In the genomic region with DNA sequence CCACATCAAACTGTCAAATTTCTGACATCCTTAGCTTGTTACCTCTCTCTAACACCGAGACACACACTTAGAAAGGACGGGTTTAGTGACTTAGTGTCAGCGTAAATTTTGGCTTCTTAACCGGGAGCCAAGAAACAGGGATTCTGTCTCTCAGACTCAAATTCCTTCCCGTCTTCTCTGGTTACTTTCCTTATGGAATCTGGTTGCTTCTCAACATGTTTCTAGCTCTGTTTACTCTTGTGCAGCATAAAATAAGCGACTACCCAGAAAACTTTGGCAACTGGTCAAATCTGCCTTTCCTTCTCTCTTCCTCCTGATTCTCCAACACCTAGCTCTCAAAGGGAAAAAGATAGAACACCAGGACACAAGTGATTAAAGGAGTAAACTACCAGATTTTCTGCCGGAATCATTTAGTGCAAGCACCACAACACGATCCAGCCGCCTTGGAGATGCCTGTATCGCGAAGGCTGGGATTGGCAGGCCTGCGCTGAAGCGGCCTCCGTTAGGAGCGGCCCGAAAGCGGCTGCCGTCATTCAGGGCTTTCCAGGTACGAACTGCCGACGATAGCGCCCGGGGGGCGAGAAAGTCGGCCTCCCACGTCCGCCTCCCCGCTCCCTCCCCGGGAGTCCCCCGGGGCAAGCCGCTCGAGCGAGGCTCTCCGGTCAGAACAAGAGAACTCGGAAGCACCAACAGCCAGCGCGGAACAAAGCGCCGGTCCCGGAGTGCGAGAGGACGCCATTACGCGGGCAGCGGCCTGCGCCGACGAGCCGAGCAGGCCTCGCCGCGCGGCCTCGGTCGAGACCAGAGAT, we compare ENCODE assay signal across 8 mouse cellular contexts. TPM values are rescaled to one million over a fixed set of nuclear protein-coding genes. Genes with fewer than 3 reads are reported as not detected.
DNase-seq lines count a peak whose midpoint lies in the region; ATAC-seq and TF ChIP-seq lines count a peak whose summit lies in the region.

No protein-coding gene starts in this region.

- H3K4me2 ChIP-seq in heart, embryonic 16.5 days (ENCODE audit: low read depth, low read length) = peak overlapping the region; percentile 75
- H3K4me2 ChIP-seq in liver, postnatal 0 days (ENCODE audit: low read depth, low read length) = peak overlapping the region; percentile 79
- peak overlapping the region; percentile 77 for H3K4me2 ChIP-seq in stomach, postnatal 0 days (replicated peaks; ENCODE audit: low read depth)

- peak overlapping the region; percentile 100 for H3K27ac ChIP-seq in gastrocnemius, adult 2 months
- peak overlapping the region; percentile 68 for H3K27ac ChIP-seq in thymus, adult 2 months (ENCODE audit: control insufficient read depth, insufficient read depth, low read length)
- H3K27ac ChIP-seq in heart, embryonic 16.5 days (ENCODE audit: low read length) = peak overlapping the region; percentile 94
- H3K27ac ChIP-seq in liver, postnatal 0 days (ENCODE audit: low read depth) = peak overlapping the region; percentile 99
- peak overlapping the region; percentile 98 for H3K27ac ChIP-seq in stomach, postnatal 0 days (replicated peaks)

- ATAC-seq in heart, embryonic 16.5 days (replicated peaks; ENCODE audit: extremely low read depth, insufficient read depth, low FRiP score) = peak; percentile 34
- peak; percentile 57 for ATAC-seq in liver, postnatal 0 days
- peak; percentile 59 for ATAC-seq in stomach, postnatal 0 days (ENCODE audit: low FRiP score, low TSS enrichment)

- peak overlapping the region; percentile 77 for H3K4me3 ChIP-seq in gastrocnemius, adult 2 months
- H3K4me3 ChIP-seq in thymus, adult 2 months (ENCODE audit: control insufficient read depth, insufficient read depth, low read length) = peak overlapping the region; percentile 68
- H3K4me3 ChIP-seq in heart, embryonic 16.5 days (ENCODE audit: low read length) = peak overlapping the region; percentile 78
- H3K4me3 ChIP-seq in liver, postnatal 0 days (ENCODE audit: low read depth, low read length) = peak overlapping the region; percentile 96
- H3K4me3 ChIP-seq in stomach, postnatal 0 days (ENCODE audit: low read depth, low read length) = peak overlapping the region; percentile 99

- no peaks in the 10 kb centered on the region for H3K36me3 ChIP-seq in thymus, adult 2 months (ENCODE audit: control insufficient read depth, insufficient read depth, low read length)
- H3K36me3 ChIP-seq in heart, embryonic 16.5 days (ENCODE audit: control insufficient read depth, insufficient read depth) = no peaks in the 10 kb centered on the region
- H3K36me3 ChIP-seq in liver, postnatal 0 days (replicated peaks; ENCODE audit: insufficient read depth, low read length) = 0 out of 2 replicates have a peak, but pooled peaks cover 4% of the 10 kb centered on the region
- H3K36me3 ChIP-seq in stomach, postnatal 0 days (ENCODE audit: control insufficient read depth, insufficient read depth, low read length) = no peaks in the 10 kb centered on the region

- H3K9ac ChIP-seq in heart, embryonic 16.5 days (ENCODE audit: low read length) = peak overlapping the region; percentile 99
- peak overlapping the region; percentile 100 for H3K9ac ChIP-seq in liver, postnatal 0 days (replicated peaks)
- H3K9ac ChIP-seq in stomach, postnatal 0 days (ENCODE audit: low read length) = peak overlapping the region; percentile 99

- WGBS in thymus, adult 2 months = under 1% methylated on average over 55 of the region's 55 CpGs
- WGBS in heart, embryonic 16.5 days = under 1% methylated on average over 55 of the region's 55 CpGs
- under 1% methylated on average over 55 of the region's 55 CpGs for WGBS in liver, postnatal 0 days (ENCODE audit: insufficient replicate concordance)
- under 1% methylated on average over 55 of the region's 55 CpGs for WGBS in stomach, postnatal 0 days

- no peaks in the 10 kb centered on the region for H3K27me3 ChIP-seq in thymus, adult 2 months (ENCODE audit: control insufficient read depth, insufficient read depth, low read length)
- H3K27me3 ChIP-seq in heart, embryonic 16.5 days (ENCODE audit: control insufficient read depth, insufficient read depth, low read length) = no peaks in the 10 kb centered on the region
- no peaks in the 10 kb centered on the region for H3K27me3 ChIP-seq in liver, postnatal 0 days (ENCODE audit: insufficient read depth, low read length)
- H3K27me3 ChIP-seq in stomach, postnatal 0 days (ENCODE audit: control insufficient read depth, insufficient read depth, low read length) = no peaks in the 10 kb centered on the region

- no peak; the same call in 1 of the 2 replicates for TF ChIP-seq EP300 in liver, postnatal 0 days (IDR thresholded peaks at IDR 0.05; ENCODE audit: low read depth)
- no peak for TF ChIP-seq EP300 in stomach, postnatal 0 days (optimal IDR thresholded peaks at IDR 0.05)

- TF ChIP-seq POLR2A in thymus, adult 2 months (IDR thresholded peaks at IDR 0.05; ENCODE audit: control insufficient read depth, extremely low read depth, insufficient read depth, low read length, poor library complexity) = no peak

- peaks cover 9% of the 10 kb centered on the region for H3K4me1 ChIP-seq in thymus, adult 2 months (replicated peaks; ENCODE audit: control insufficient read depth, insufficient read depth, low read length)
- H3K4me1 ChIP-seq in heart, embryonic 16.5 days (ENCODE audit: control insufficient read depth, insufficient read depth, low read length) = peaks cover 14% of the 10 kb centered on the region
- H3K4me1 ChIP-seq in liver, postnatal 0 days (ENCODE audit: insufficient read depth) = peaks cover 34% of the 10 kb centered on the region
- H3K4me1 ChIP-seq in stomach, postnatal 0 days (replicated peaks; ENCODE audit: control insufficient read depth, insufficient read depth) = no peaks in the 10 kb centered on the region

- no peaks in the 10 kb centered on the region for H3K9me3 ChIP-seq in heart, embryonic 16.5 days (replicated peaks; ENCODE audit: control insufficient read depth, low read length)
- no peaks in the 10 kb centered on the region for H3K9me3 ChIP-seq in liver, postnatal 0 days (ENCODE audit: low read length)
- H3K9me3 ChIP-seq in stomach, postnatal 0 days (ENCODE audit: control insufficient read depth, low read length) = no peaks in the 10 kb centered on the region

- no peak for DNase-seq in gastrocnemius, adult 2 months
- no peak for DNase-seq in gastrocnemius, postnatal 25 days
- no peak for DNase-seq in thymus, adult 2 months
- no peak for DNase-seq in thymus, postnatal 25 days
- DNase-seq in liver, postnatal 0 days = no peak
- peak; percentile 73 for DNase-seq in stomach, postnatal 0 days (ENCODE audit: low spot score)
- no peak for DNase-seq in layer of hippocampus, adult 18-20 months (ENCODE audit: low spot score in 2 of 2)

- intact Hi-C loops in gastrocnemius, adult 2 months (cut with DNase I) = loop anchor here (1.0 to 2.0 kb wide), 3 partner anchors 26 to 105 kb away; a partner anchor contains a TSS

- no peak for TF ChIP-seq CTCF in gastrocnemius, adult 2 months (IDR thresholded peaks at IDR 0.05)
- no peak for TF ChIP-seq CTCF in thymus, adult 2 months (IDR thresholded peaks at IDR 0.05; ENCODE audit: borderline replicate concordance, control insufficient read depth, extremely low read depth, insufficient read depth, low read length, poor library complexity)
- TF ChIP-seq CTCF in liver, postnatal 0 days (IDR thresholded peaks at IDR 0.05; ENCODE audit: low read depth) = no peak
- no peak for TF ChIP-seq CTCF in stomach, postnatal 0 days (IDR thresholded peaks at IDR 0.05; ENCODE audit: low read depth)

RNA-seq across cellular contexts. Expression of a gene that starts 0.6 kb away (rescaled TPM):
- 10 to 100 TPM; 53.6 to 56.3 TPM for total RNA-seq in gastrocnemius, adult 2 months (2021)
- total RNA-seq in gastrocnemius, postnatal 25 days (2021) = 10 to 100 TPM; 36.4 to 49.3 TPM
- polyA plus RNA-seq in thymus, adult 2 months (2012; rRNA removed) = 90.6 and 110 TPM in 2 replicates
- polyA plus RNA-seq in heart, embryonic 16.5 days (2015; fragmentation: Nextera tagmentation; extraction: Ambion mirVana) = 194 and 202 TPM in 2 replicates
- polyA plus RNA-seq in liver, postnatal 0 days (2015; fragmentation: Nextera tagmentation; extraction: Ambion mirVana) = 101 and 117 TPM in 2 replicates
- 153 TPM in 2 replicates for polyA plus RNA-seq in stomach, postnatal 0 days (2015; fragmentation: Nextera tagmentation; extraction: Ambion mirVana)
- 100 to 1,000 TPM; 150 to 154 TPM for total RNA-seq in layer of hippocampus, adult 18-20 months (2021)

RNA-seq across cellular contexts. Expression of a gene that starts 25.9 kb away (rescaled TPM):
- 10 to 100 TPM; 13.7 to 17.0 TPM for total RNA-seq in gastrocnemius, adult 2 months (2021)
- 10 to 100 TPM in 1 of 2 experiments, 1 to 10 TPM in 1; 7.7 to 22.8 TPM for total RNA-seq in gastrocnemius, postnatal 25 days (2021)
- 5.5 and 6.6 TPM in 2 replicates for polyA plus RNA-seq in thymus, adult 2 months (2012; rRNA removed)
- 18.7 and 20.3 TPM in 2 replicates for polyA plus RNA-seq in heart, embryonic 16.5 days (2015; fragmentation: Nextera tagmentation; extraction: Ambion mirVana)
- 20.6 and 24.4 TPM in 2 replicates for polyA plus RNA-seq in liver, postnatal 0 days (2015; fragmentation: Nextera tagmentation; extraction: Ambion mirVana)
- 31.4 and 36.2 TPM in 2 replicates for polyA plus RNA-seq in stomach, postnatal 0 days (2015; fragmentation: Nextera tagmentation; extraction: Ambion mirVana)
- total RNA-seq in layer of hippocampus, adult 18-20 months (2021) = 10 to 100 TPM; 18.2 to 19.7 TPM
